Mouse (Mus musculus) kidney, adult 2 months (tissue): ENCODE measurements around the gene Fgd2. TPM values are rescaled to one million over a fixed set of nuclear protein-coding genes. Genes with fewer than 3 reads are reported as not detected.

Source experiments
- DNase-seq: peaks from one replicate; pipeline ENCODE4 v3.0.0; 2021
- H3K27ac ChIP-seq: fragments of 200-500 bp; 2 replicates; pipeline ENCODE4 v1.5.1; 2012; ENCODE audit warnings: low read depth, low read length, control low read depth, inconsistent platforms; ENCODE audit not compliant: insufficient read depth
- H3K27me3 ChIP-seq: fragments of 200-500 bp; replicated peaks from 2 replicates; pipeline ENCODE4 v1.6.1; 2012; ENCODE audit warnings: mild to moderate bottlenecking, moderate library complexity, low read length, inconsistent platforms; ENCODE audit not compliant: control insufficient read depth, insufficient read depth
- H3K36me3 ChIP-seq: fragments of 200-500 bp; 2 replicates; pipeline ENCODE4 v1.6.1; 2012; ENCODE audit warnings: mild to moderate bottlenecking, moderate library complexity, low read length, inconsistent platforms; ENCODE audit not compliant: control insufficient read depth, insufficient read depth
- H3K4me1 ChIP-seq: fragments of 200-500 bp; 2 replicates; pipeline ENCODE4 v1.6.1; 2011; ENCODE audit warnings: low read length; ENCODE audit not compliant: control insufficient read depth, insufficient read depth
- H3K4me3 ChIP-seq: fragments of 200-500 bp; 2 replicates; pipeline ENCODE4 v1.5.1; 2011; ENCODE audit warnings: mild to moderate bottlenecking, low read depth, low read length, control low read depth; ENCODE audit not compliant: insufficient read depth
- CTCF ChIP-seq: fragments of 200-500 bp; conservative IDR thresholded peaks from 2 replicates; pipeline ENCODE4 v1.5.1; 2011; ENCODE audit warnings: low read depth, mild to moderate bottlenecking, control low read depth, low read length, moderate library complexity, mixed read lengths; ENCODE audit not compliant: insufficient read depth, insufficient read length
- POLR2A ChIP-seq: fragments of 200-500 bp; IDR thresholded peaks from one replicate; pipeline ENCODE4 v1.6.1; 2011; ENCODE audit warnings: low read depth, low read length, control low read depth
- WGBS: fragments of 180-500 bp; shearing (Covaris S2); methylation state at CpG from one replicate; pipeline ENCODE4 v1.1.7; 2018; 5-methylcytosine and 5-hydroxymethylcytosine counted together
- polyA plus RNA-seq: library from polyadenylated mRNA; depleted of rRNA; stranded (reverse); fragments of >200 nt; gene quantifications from 2 replicates; pipeline ENCODE4 v1.2.3, GENCODE M21; 2012; rRNA removed

The Fgd2 gene
- polyA plus RNA-seq, 1 experiment, result 11.4 TPM

- Histone ChIP-seq H3K36me3 (no peaks in the 10 kb centered on the region), H3K27ac (no peak overlapping the region), H3K27me3 (no peaks in the 10 kb centered on the region), H3K4me3 (no peak overlapping the region), H3K4me1 (no peaks in the 10 kb centered on the region)
- no peak for DNase-seq
- 91% methylated on average over 6 of the region's 6 CpGs for WGBS
- TF ChIP-seq POLR2A (no peak), CTCF (peak; percentile 38)
Observed at GRCm38 (mm10) chr17:29422337-29422736, 61.6 kb downstream of the Fgd2 start.

- no peaks in the 10 kb centered on the region for H3K27me3 ChIP-seq
- DNase-seq, result no peak
- TF ChIP-seq CTCF, result no peak
- TF ChIP-seq POLR2A, result no peak
- no peaks in the 10 kb centered on the region for H3K36me3 ChIP-seq
- WGBS, result 65% methylated on average over 8 of the region's 8 CpGs
- no peak overlapping the region for H3K27ac ChIP-seq
- no peaks in the 10 kb centered on the region for H3K4me1 ChIP-seq
- H3K4me3 ChIP-seq, result no peak overlapping the region
Observed at GRCm38 (mm10) chr17:29422912-29423504, 62.3 kb downstream of the Fgd2 start.

- no peaks in the 10 kb centered on the region for H3K36me3 ChIP-seq
- DNase-seq, result no peak
- no peak overlapping the region for H3K27ac ChIP-seq
- WGBS, result 96% methylated on average over 2 of the region's 2 CpGs
- no peaks in the 10 kb centered on the region for H3K27me3 ChIP-seq
- H3K4me1 ChIP-seq, result no peaks in the 10 kb centered on the region
- H3K4me3 ChIP-seq, result no peak overlapping the region
- no peak for TF ChIP-seq POLR2A
- no peak for TF ChIP-seq CTCF
Observed at GRCm38 (mm10) chr17:29423991-29424390, 63.3 kb downstream of the Fgd2 start.

- WGBS, result 87% methylated on average over 9 of the region's 9 CpGs
- Histone ChIP-seq H3K4me1 (no peaks in the 10 kb centered on the region), H3K4me3 (no peak overlapping the region), H3K27me3 (no peaks in the 10 kb centered on the region), H3K27ac (no peak overlapping the region), H3K36me3 (no peaks in the 10 kb centered on the region)
- no peak for DNase-seq
- TF ChIP-seq POLR2A, result no peak
- no peak for TF ChIP-seq CTCF
Observed at GRCm38 (mm10) chr17:29425345-29425744, 64.6 kb downstream of the Fgd2 start.

- no peaks in the 10 kb centered on the region for H3K36me3 ChIP-seq
- no peak overlapping the region for H3K27ac ChIP-seq
- H3K4me3 ChIP-seq, result no peak overlapping the region
- 15% methylated on average over 8 of the region's 8 CpGs for WGBS
- TF ChIP-seq CTCF, result no peak
- TF ChIP-seq POLR2A, result no peak
- peaks cover 4% of the 10 kb centered on the region; the same call in 1 of the 2 replicates for H3K4me1 ChIP-seq
- H3K27me3 ChIP-seq, result no peaks in the 10 kb centered on the region
- DNase-seq, result peak; percentile 38
Observed at GRCm38 (mm10) chr17:29428213-29428612, 67.5 kb downstream of the Fgd2 start.

GRCm38 (mm10) chr17:29428826-29429225, 68.1 kb downstream of the Fgd2 start:
- no peak for DNase-seq
- Histone ChIP-seq H3K27me3 (no peaks in the 10 kb centered on the region), H3K4me1 (peaks cover 4% of the 10 kb centered on the region; the same call in 1 of the 2 replicates), H3K4me3 (no peak overlapping the region), H3K27ac (no peak overlapping the region), H3K36me3 (no peaks in the 10 kb centered on the region)
- TF ChIP-seq POLR2A (no peak), CTCF (no peak)
- 56% methylated on average over 2 of the region's 2 CpGs for WGBS

Other genes starting within 250 kb of the Fgd2 start
- 0.16 and 0.34 TPM in 2 replicates for gene Rab44, start 246.8 kb upstream of the Fgd2 start, polyA plus RNA-seq
- 0.78 and 1.2 TPM in 2 replicates for gene Cpne5, start 122.7 kb upstream of the Fgd2 start, polyA plus RNA-seq
- gene Ppil1, start 96.7 kb upstream of the Fgd2 start, polyA plus RNA-seq, result 21.5 and 23.5 TPM in 2 replicates
- 219 and 228 TPM in 2 replicates for gene BC004004, start 92.1 kb upstream of the Fgd2 start, polyA plus RNA-seq
- 18.4 and 22.2 TPM in 2 replicates for gene Pi16, start 43.2 kb upstream of the Fgd2 start, polyA plus RNA-seq
- gene Mtch1, start 13.0 kb upstream of the Fgd2 start, polyA plus RNA-seq, result 375 and 393 TPM in 2 replicates
- gene Pim1, start 129.8 kb downstream of the Fgd2 start, polyA plus RNA-seq, result 16.0 and 18.8 TPM in 2 replicates
- gene Gm17657, start 188.7 kb downstream of the Fgd2 start, polyA plus RNA-seq, result not detected in 2 replicates
- 30.0 and 34.5 TPM in 2 replicates for gene Tbc1d22b, start 188.9 kb downstream of the Fgd2 start, polyA plus RNA-seq
- 1.3 and 1.7 TPM in 2 replicates for gene Tmem217, start 191.5 kb downstream of the Fgd2 start, polyA plus RNA-seq